Mouse (Mus musculus) cortical plate, adult 2 months (tissue): Measurements from ENCODE around the gene Fam49a.

Experiments
- CTCF ChIP-seq: fragments of 200-500 bp; IDR thresholded peaks from 2 replicates; pipeline ENCODE4 v1.5.1; 2011; ENCODE audit warnings: mild to moderate bottlenecking, control low read depth, low read length; ENCODE audit not compliant: insufficient read depth; ENCODE audit errors: extremely low read depth
- POLR2A ChIP-seq: fragments of 200-500 bp; IDR thresholded peaks from 2 replicates; pipeline ENCODE4 v1.6.1; 2011; ENCODE audit warnings: mild to moderate bottlenecking, low read length, control low read depth; ENCODE audit not compliant: insufficient read depth; ENCODE audit errors: extremely low read depth

DNA sequence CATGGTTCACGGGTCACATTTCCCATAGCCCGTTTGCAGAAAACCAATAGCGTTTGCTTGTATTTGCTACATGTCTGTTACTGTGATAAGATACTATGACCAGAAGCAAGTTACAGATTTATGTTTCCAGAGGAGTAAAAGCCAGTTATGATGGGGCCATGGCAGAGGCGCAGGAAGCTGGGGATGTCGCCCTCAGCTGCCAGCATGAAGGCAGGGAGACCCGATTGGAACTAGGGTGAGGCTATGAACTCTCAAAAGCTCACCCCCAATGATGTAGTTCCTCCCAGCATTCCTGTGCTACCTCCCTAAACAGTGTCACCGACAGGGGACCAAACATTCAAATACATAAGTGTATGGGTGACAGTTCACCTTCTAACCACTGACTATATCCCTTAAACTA lies 73.6 kb downstream of the Fam49a start:
- TF ChIP-seq CTCF (no peak), POLR2A (no peak)
